Mouse (Mus musculus): ENCODE data around the gene A2ml1. TPM values are rescaled to one million over a fixed set of nuclear protein-coding genes. Genes with fewer than 3 reads are reported as not detected.

The A2ml1 gene
- polyA plus RNA-seq, 1 experiment from 2014 or later: 2.7 TPM

- 48% methylated on average over 3 of the region's 3 CpGs for WGBS
- H3K9me3 ChIP-seq (replicated peaks; ENCODE audit: control insufficient read depth, low read length): no peaks in the 10 kb centered on the region
- ATAC-seq (ENCODE audit: insufficient read depth, low FRiP score): no peak
These were observed 20.6 kb upstream of the A2ml1 start for GRCm38 (mm10) chr6:128602026-128602425.

GRCm38 (mm10) chr6:128599555-128599954 is 18.1 kb upstream of the A2ml1 start:
- 61% methylated on average over 4 of the region's 4 CpGs for WGBS
- Histone ChIP-seq H3K27ac (ENCODE audit: low read length) (no peak overlapping the region), H3K4me3 (replicated peaks; ENCODE audit: low read length) (no peak overlapping the region), H3K9me3 (replicated peaks; ENCODE audit: control insufficient read depth, low read length) (no peaks in the 10 kb centered on the region), H3K36me3 (ENCODE audit: control insufficient read depth, insufficient read depth, low read length) (no peaks in the 10 kb centered on the region), H3K4me2 (ENCODE audit: low read depth, low read length) (no peak overlapping the region), H3K9ac (ENCODE audit: low read length) (no peak overlapping the region), H3K4me1 (ENCODE audit: control insufficient read depth, insufficient read depth, low read length) (peaks cover 6% of the 10 kb centered on the region), H3K27me3 (ENCODE audit: control insufficient read depth, insufficient read depth, low read length) (no peaks in the 10 kb centered on the region)
- no peak for ATAC-seq (ENCODE audit: insufficient read depth, low FRiP score)

More at GRCm38 (mm10) chr6:128602026-128602425, 20.6 kb upstream of the A2ml1 start:
- H3K9ac ChIP-seq (ENCODE audit: low read length): no peak overlapping the region
- no peak overlapping the region for H3K4me2 ChIP-seq (ENCODE audit: low read depth, low read length)
- H3K36me3 ChIP-seq (ENCODE audit: control insufficient read depth, insufficient read depth, low read length): no peaks in the 10 kb centered on the region
- no peaks in the 10 kb centered on the region for H3K27me3 ChIP-seq (ENCODE audit: control insufficient read depth, insufficient read depth, low read length)
- H3K4me3 ChIP-seq (replicated peaks; ENCODE audit: low read length): no peak overlapping the region
- H3K27ac ChIP-seq (ENCODE audit: low read length): no peak overlapping the region
- peaks cover 7% of the 10 kb centered on the region; the same call in 1 of the 2 replicates for H3K4me1 ChIP-seq (ENCODE audit: control insufficient read depth, insufficient read depth, low read length)

- no peak overlapping the region for H3K4me2 ChIP-seq (ENCODE audit: low read depth, low read length)
- no peak overlapping the region for H3K27ac ChIP-seq (ENCODE audit: low read length)
- no peaks in the 10 kb centered on the region for H3K27me3 ChIP-seq (ENCODE audit: control insufficient read depth, insufficient read depth, low read length)
- no peak overlapping the region for H3K9ac ChIP-seq (ENCODE audit: low read length)
- no peak for ATAC-seq (ENCODE audit: insufficient read depth, low FRiP score)
- no peak overlapping the region for H3K4me3 ChIP-seq (replicated peaks; ENCODE audit: low read length)
- H3K9me3 ChIP-seq (replicated peaks; ENCODE audit: control insufficient read depth, low read length): no peaks in the 10 kb centered on the region
- H3K4me1 ChIP-seq (ENCODE audit: control insufficient read depth, insufficient read depth, low read length): peaks cover 6% of the 10 kb centered on the region
- H3K36me3 ChIP-seq (ENCODE audit: control insufficient read depth, insufficient read depth, low read length): no peaks in the 10 kb centered on the region
- WGBS: 48% methylated on average over 2 of the region's 2 CpGs
These were observed 17.0 kb upstream of the A2ml1 start for GRCm38 (mm10) chr6:128598256-128599047.

GRCm38 (mm10) chr6:128597121-128597522 is 15.7 kb upstream of the A2ml1 start:
- Histone ChIP-seq H3K27ac (ENCODE audit: low read length) (peak overlapping the region; percentile 82), H3K4me1 (ENCODE audit: control insufficient read depth, insufficient read depth, low read length) (peaks cover 6% of the 10 kb centered on the region), H3K9ac (ENCODE audit: low read length) (peak overlapping the region; percentile 30; the same call in 1 of the 2 replicates), H3K4me3 (replicated peaks; ENCODE audit: low read length) (peak overlapping the region; percentile 38), H3K4me2 (ENCODE audit: low read depth, low read length) (peak overlapping the region; percentile 46), H3K9me3 (replicated peaks; ENCODE audit: control insufficient read depth, low read length) (no peaks in the 10 kb centered on the region), H3K36me3 (ENCODE audit: control insufficient read depth, insufficient read depth, low read length) (no peaks in the 10 kb centered on the region), H3K27me3 (ENCODE audit: control insufficient read depth, insufficient read depth, low read length) (no peaks in the 10 kb centered on the region)
- peak; percentile 95 for ATAC-seq (ENCODE audit: insufficient read depth, low FRiP score)
- WGBS: 8% methylated on average over 9 of the region's 9 CpGs

- Histone ChIP-seq H3K36me3 (ENCODE audit: control insufficient read depth, insufficient read depth, low read length) (no peaks in the 10 kb centered on the region), H3K4me2 (ENCODE audit: low read depth, low read length) (no peak overlapping the region), H3K9me3 (replicated peaks; ENCODE audit: control insufficient read depth, low read length) (no peaks in the 10 kb centered on the region), H3K4me3 (replicated peaks; ENCODE audit: low read length) (no peak overlapping the region), H3K9ac (ENCODE audit: low read length) (no peak overlapping the region), H3K4me1 (ENCODE audit: control insufficient read depth, insufficient read depth, low read length) (peaks cover 6% of the 10 kb centered on the region), H3K27ac (ENCODE audit: low read length) (no peak overlapping the region), H3K27me3 (ENCODE audit: control insufficient read depth, insufficient read depth, low read length) (no peaks in the 10 kb centered on the region)
- no peak for ATAC-seq (ENCODE audit: insufficient read depth, low FRiP score)
- WGBS: 72% methylated on average over 9 of the region's 9 CpGs
These were observed 13.2 kb upstream of the A2ml1 start for GRCm38 (mm10) chr6:128594651-128595050.

GRCm38 (mm10) chr6:128589426-128589825 is 8.0 kb upstream of the A2ml1 start:
- Histone ChIP-seq H3K4me3 (replicated peaks; ENCODE audit: low read length) (no peak overlapping the region), H3K4me1 (ENCODE audit: control insufficient read depth, insufficient read depth, low read length) (no peaks in the 10 kb centered on the region), H3K36me3 (ENCODE audit: control insufficient read depth, insufficient read depth, low read length) (no peaks in the 10 kb centered on the region), H3K27me3 (ENCODE audit: control insufficient read depth, insufficient read depth, low read length) (no peaks in the 10 kb centered on the region), H3K9me3 (replicated peaks; ENCODE audit: control insufficient read depth, low read length) (no peaks in the 10 kb centered on the region), H3K4me2 (ENCODE audit: low read depth, low read length) (no peak overlapping the region), H3K27ac (ENCODE audit: low read length) (no peak overlapping the region), H3K9ac (ENCODE audit: low read length) (no peak overlapping the region)
- no peak for ATAC-seq (ENCODE audit: insufficient read depth, low FRiP score)
- 50% methylated on average over 4 of the region's 4 CpGs for WGBS

- no peaks in the 10 kb centered on the region for H3K4me1 ChIP-seq (ENCODE audit: control insufficient read depth, insufficient read depth, low read length)
- ATAC-seq (ENCODE audit: insufficient read depth, low FRiP score): no peak
- no peaks in the 10 kb centered on the region for H3K36me3 ChIP-seq (ENCODE audit: control insufficient read depth, insufficient read depth, low read length)
- no peak overlapping the region for H3K4me2 ChIP-seq (ENCODE audit: low read depth, low read length)
- H3K27me3 ChIP-seq (ENCODE audit: control insufficient read depth, insufficient read depth, low read length): no peaks in the 10 kb centered on the region
- no peak overlapping the region for H3K4me3 ChIP-seq (replicated peaks; ENCODE audit: low read length)
- 56% methylated on average over 6 of the region's 6 CpGs for WGBS
- no peaks in the 10 kb centered on the region for H3K9me3 ChIP-seq (replicated peaks; ENCODE audit: control insufficient read depth, low read length)
- H3K9ac ChIP-seq (ENCODE audit: low read length): no peak overlapping the region
- H3K27ac ChIP-seq (ENCODE audit: low read length): no peak overlapping the region
These were observed 6.2 kb upstream of the A2ml1 start for GRCm38 (mm10) chr6:128587619-128588018.

GRCm38 (mm10) chr6:128585642-128586245 is 4.3 kb upstream of the A2ml1 start:
- 71% methylated on average over 11 of the region's 11 CpGs for WGBS
- no peaks in the 10 kb centered on the region for H3K36me3 ChIP-seq (ENCODE audit: control insufficient read depth, insufficient read depth, low read length)
- H3K4me2 ChIP-seq (ENCODE audit: low read depth, low read length): no peak overlapping the region
- H3K4me1 ChIP-seq (ENCODE audit: control insufficient read depth, insufficient read depth, low read length): no peaks in the 10 kb centered on the region
- H3K27me3 ChIP-seq (ENCODE audit: control insufficient read depth, insufficient read depth, low read length): no peaks in the 10 kb centered on the region
- H3K9ac ChIP-seq (ENCODE audit: low read length): no peak overlapping the region
- no peak; the same call in 1 of the 2 replicates for ATAC-seq (ENCODE audit: insufficient read depth, low FRiP score)
- no peaks in the 10 kb centered on the region for H3K9me3 ChIP-seq (replicated peaks; ENCODE audit: control insufficient read depth, low read length)
- no peak overlapping the region for H3K27ac ChIP-seq (ENCODE audit: low read length)
- no peak overlapping the region for H3K4me3 ChIP-seq (replicated peaks; ENCODE audit: low read length)

GRCm38 (mm10) chr6:128584070-128584660 is 2.8 kb upstream of the A2ml1 start:
- Histone ChIP-seq H3K4me2 (ENCODE audit: low read depth, low read length) (0 out of 2 replicates have a peak overlapping the region, but pooled peaks have one; percentile 1), H3K9ac (ENCODE audit: low read length) (no peak overlapping the region), H3K4me1 (ENCODE audit: control insufficient read depth, insufficient read depth, low read length) (no peaks in the 10 kb centered on the region), H3K27me3 (ENCODE audit: control insufficient read depth, insufficient read depth, low read length) (no peaks in the 10 kb centered on the region), H3K4me3 (replicated peaks; ENCODE audit: low read length) (no peak overlapping the region), H3K27ac (ENCODE audit: low read length) (no peak overlapping the region), H3K9me3 (replicated peaks; ENCODE audit: control insufficient read depth, low read length) (no peaks in the 10 kb centered on the region), H3K36me3 (ENCODE audit: control insufficient read depth, insufficient read depth, low read length) (no peaks in the 10 kb centered on the region)
- 24% methylated on average over 10 of the region's 10 CpGs for WGBS
- ATAC-seq (ENCODE audit: insufficient read depth, low FRiP score): no peak
